Mouse (Mus musculus) MEL (cell line): Measurements from ENCODE around the gene Kat6b. TPM values are rescaled to one million over a fixed set of nuclear protein-coding genes. Genes with fewer than 3 reads are reported as not detected.

ENCODE experiments used
- DNase-seq: peaks from one replicate; pipeline ENCODE4 v3.0.0; 2011; ENCODE audit warnings: low read depth, low spot score
- H3K27ac ChIP-seq: 2 replicates; pipeline ENCODE4 v1.5.1; 2012; ENCODE audit warnings: low read depth, mild to moderate bottlenecking, control low read depth, low read length, moderate library complexity; ENCODE audit not compliant: control insufficient read depth
- H3K27me3 ChIP-seq, 2 experiments: fragments of 150-350 bp in 1 of 2; sonication (generic) in 1 of 2; 2 replicates each; pipeline ENCODE4 v1.6.1; 2012; ENCODE audit warnings: low read length in 2 of 2, mild to moderate bottlenecking in 2 of 2, improper control_type of control experiment in 1 of 2, moderate library complexity in 1 of 2; ENCODE audit not compliant: insufficient read depth in 2 of 2, control insufficient read depth in 1 of 2
- H3K36me3 ChIP-seq, 2 experiments: 2 replicates each; pipeline ENCODE4 v1.6.1; 2012 to 2014; ENCODE audit warnings: low read length in 2 of 2, improper control_type of control experiment in 1 of 2, inconsistent platforms in 1 of 2, mild to moderate bottlenecking in 1 of 2; ENCODE audit not compliant: insufficient read depth in 2 of 2, control insufficient read depth in 1 of 2
- H3K4me1 ChIP-seq, 2 experiments: fragments of 150-350 bp in 1 of 2; sonication (generic) in 1 of 2; 2 replicates each; pipeline ENCODE4 v1.6.1; 2012; ENCODE audit warnings: low read length in 2 of 2, improper control_type of control experiment in 1 of 2, mild to moderate bottlenecking in 1 of 2; ENCODE audit not compliant: insufficient read depth in 2 of 2, control insufficient read depth in 1 of 2
- H3K4me3 ChIP-seq, 2 experiments: fragments of 150-350 bp in 1 of 2; sonication (generic) in 1 of 2; 2 replicates each; pipeline ENCODE4 v1.5.1; 2012; ENCODE audit warnings: low read depth in 2 of 2, low read length in 2 of 2, mild to moderate bottlenecking in 2 of 2, moderate library complexity in 2 of 2, control low read depth in 1 of 2, improper control_type of control experiment in 1 of 2; ENCODE audit not compliant: control insufficient read depth in 1 of 2, insufficient read depth in 1 of 2
- H3K79me2 ChIP-seq: 2 replicates; pipeline ENCODE4 v1.6.1; 2012; ENCODE audit warnings: mild to moderate bottlenecking, low read length, moderate library complexity; ENCODE audit not compliant: control insufficient read depth, poor library complexity, insufficient read depth
- H3K9ac ChIP-seq: 2 replicates; pipeline ENCODE4 v1.6.1; 2012; ENCODE audit warnings: low read depth, mild to moderate bottlenecking, control low read depth, low read length, moderate library complexity; ENCODE audit not compliant: control insufficient read depth, poor library complexity, severe bottlenecking
- H3K9me3 ChIP-seq: fragments of 150-350 bp; sonication (generic); replicated peaks from 2 replicates; pipeline ENCODE4 v1.6.1; 2012; ENCODE audit warnings: mild to moderate bottlenecking, low read length, improper control_type of control experiment, moderate library complexity; ENCODE audit not compliant: insufficient read depth
- BHLHE40 ChIP-seq: IDR thresholded peaks from 2 replicates; pipeline ENCODE4 v1.6.1; 2012; ENCODE audit warnings: low read depth, mild to moderate bottlenecking, inconsistent platforms, low read length, improper control_type of control experiment, borderline replicate concordance
- EP300 ChIP-seq, 2 experiments: IDR thresholded peaks; 2 replicates each; pipeline ENCODE4 v1.6.1; 2011; ENCODE audit warnings: improper control_type of control experiment in 2 of 2, low read length in 2 of 2, low read depth in 1 of 2, mild to moderate bottlenecking in 1 of 2
- ETS1 ChIP-seq: IDR thresholded peaks from 2 replicates; pipeline ENCODE4 v1.6.1; 2012; ENCODE audit warnings: low read depth, mild to moderate bottlenecking, inconsistent platforms, low read length, improper control_type of control experiment, moderate library complexity
- GABPA ChIP-seq: IDR thresholded peaks from 2 replicates; pipeline ENCODE4 v1.6.1; 2012; ENCODE audit warnings: low read depth, mild to moderate bottlenecking, inconsistent platforms, low read length, improper control_type of control experiment, moderate library complexity
- GATA1 ChIP-seq: IDR thresholded peaks from 2 replicates; pipeline ENCODE4 v1.6.1; 2011; ENCODE audit warnings: low read depth, low read length, improper control_type of control experiment
- HCFC1 ChIP-seq: IDR thresholded peaks from 2 replicates; pipeline ENCODE4 v1.6.1; 2012; ENCODE audit warnings: low read depth, mild to moderate bottlenecking, inconsistent platforms, low read length, improper control_type of control experiment, moderate library complexity
- MAFK ChIP-seq: IDR thresholded peaks from 2 replicates; pipeline ENCODE4 v1.6.1; 2011; ENCODE audit warnings: low read depth, mild to moderate bottlenecking, low read length, improper control_type of control experiment, borderline replicate concordance
- MAZ ChIP-seq: IDR thresholded peaks from 2 replicates; pipeline ENCODE4 v1.6.1; 2012; ENCODE audit warnings: low read depth, mild to moderate bottlenecking, inconsistent platforms, low read length, improper control_type of control experiment
- MEF2A ChIP-seq: IDR thresholded peaks from 2 replicates; pipeline ENCODE4 v1.6.1; 2014; ENCODE audit warnings: low read depth, mild to moderate bottlenecking, inconsistent platforms, low read length, improper control_type of control experiment; ENCODE audit not compliant: poor library complexity, insufficient replicate concordance, severe bottlenecking; ENCODE audit errors: extremely low read depth
- MYC ChIP-seq: IDR thresholded peaks from 2 replicates; pipeline ENCODE4 v1.6.1; 2011; ENCODE audit warnings: low read depth, mild to moderate bottlenecking, low read length, improper control_type of control experiment, moderate library complexity
- POLR2A ChIP-seq, 2 experiments: IDR thresholded peaks; 2 replicates each; pipeline ENCODE4 v1.6.1; 2011 to 2012; ENCODE audit warnings: low read length in 2 of 2, mild to moderate bottlenecking in 2 of 2, control low read depth in 1 of 2, improper control_type of control experiment in 1 of 2, low read depth in 1 of 2, moderate library complexity in 1 of 2; ENCODE audit not compliant: control insufficient read depth in 1 of 2, insufficient read depth in 1 of 2, poor library complexity in 1 of 2
- POLR2AphosphoS2 ChIP-seq: IDR thresholded peaks from 2 replicates; pipeline ENCODE4 v1.6.1; 2011; ENCODE audit warnings: low read length, improper control_type of control experiment
- POLR2AphosphoS5 ChIP-seq: IDR thresholded peaks from 2 replicates; pipeline ENCODE4 v1.6.1; 2012; ENCODE audit warnings: low read depth, borderline replicate concordance, mild to moderate bottlenecking, inconsistent platforms, low read length, moderate library complexity, mixed read lengths
- RCOR1 ChIP-seq: IDR thresholded peaks from 2 replicates; pipeline ENCODE4 v1.6.1; 2012; ENCODE audit warnings: low read depth, mild to moderate bottlenecking, inconsistent platforms, low read length, improper control_type of control experiment
- SIN3A ChIP-seq: IDR thresholded peaks from 2 replicates; pipeline ENCODE4 v1.6.1; 2012; ENCODE audit warnings: low read length, improper control_type of control experiment, inconsistent platforms
- SMC3 ChIP-seq: IDR thresholded peaks from 2 replicates; pipeline ENCODE4 v1.6.1; 2011; ENCODE audit warnings: low read depth, low read length, improper control_type of control experiment
- TAL1 ChIP-seq: IDR thresholded peaks from 2 replicates; pipeline ENCODE4 v1.6.1; 2012; ENCODE audit warnings: mild to moderate bottlenecking, inconsistent platforms, low read length, moderate library complexity, mixed read lengths
- TBP ChIP-seq: IDR thresholded peaks from 2 replicates; pipeline ENCODE4 v1.8.0; 2011; ENCODE audit warnings: low read depth, low read length, improper control_type of control experiment
- TCF12 ChIP-seq: IDR thresholded peaks from 2 replicates; pipeline ENCODE4 v1.6.1; 2014; ENCODE audit warnings: low read depth, mild to moderate bottlenecking, inconsistent platforms, low read length, improper control_type of control experiment, moderate library complexity
- USF2 ChIP-seq, 2 experiments: IDR thresholded peaks; 2 replicates each; pipeline ENCODE4 v1.6.1; 2011 to 2012; ENCODE audit warnings: improper control_type of control experiment in 2 of 2, low read length in 2 of 2, borderline replicate concordance in 1 of 2, inconsistent platforms in 1 of 2, low read depth in 1 of 2, mild to moderate bottlenecking in 1 of 2; ENCODE audit not compliant: insufficient read depth in 1 of 2
- ZNF384 ChIP-seq: IDR thresholded peaks from 2 replicates; pipeline ENCODE4 v1.6.1; 2012; ENCODE audit warnings: low read depth, mild to moderate bottlenecking, inconsistent platforms, low read length, improper control_type of control experiment
- polyA plus RNA-seq, 2 experiments: library from polyadenylated mRNA; stranded (reverse) in 1 of 2; unstranded in 1 of 2; fragments of >175 nt in 1 of 2; fragments of >200 nt in 1 of 2; gene quantifications; 2 replicates each; pipeline versions ENCODE4 v1.2.1 to v1.2.4; 2012; ENCODE audit warnings: low replicate concordance in 2 of 2, low read depth in 1 of 2; ENCODE audit not compliant: insufficient read length in 2 of 2, insufficient read depth in 1 of 2, missing spikeins in 1 of 2
- total RNA-seq: library from RNA; depleted of rRNA; stranded (reverse); fragments of 300-350 nt; gene quantifications from 2 replicates; pipeline ENCODE4 v1.2.3, GENCODE M21; 2012

Gene Kat6b
- total and polyA plus RNA-seq, 3 experiments: 1.8 to 5.4 TPM; not detected in 1

GRCm38 (mm10) chr14:21547965-21548364 lies 66.7 kb downstream of the Kat6b start:
- Histone ChIP-seq H3K27ac (no peak overlapping the region), H3K4me1 (peaks cover 12 to 24% of the 10 kb centered on the region in 2 experiments), H3K79me2 (no peaks in the 10 kb centered on the region), H3K9me3 (no peaks in the 10 kb centered on the region), H3K9ac (no peak overlapping the region), H3K4me3 (no peak overlapping the region), H3K27me3 (no peaks in the 10 kb centered on the region), H3K36me3 (peaks cover 0 to 24% of the 10 kb centered on the region in 2 experiments; a peak in 2 of 4 replicates)
- DNase-seq: peak; percentile 23
- TF ChIP-seq POLR2AphosphoS2: no peak
- TF ChIP-seq HCFC1: no peak
- no peak for TF ChIP-seq POLR2A (IDR thresholded peaks at IDR 0.05; ENCODE audit: control insufficient read depth in 1 of 2, insufficient read depth in 1 of 2, low read depth in 1 of 2, low read length in 2 of 2, poor library complexity in 1 of 2)
- TF ChIP-seq GABPA: no peak
- no peak for TF ChIP-seq BHLHE40
- TF ChIP-seq MYC: no peak
- TF ChIP-seq POLR2AphosphoS5: no peak

DNA sequence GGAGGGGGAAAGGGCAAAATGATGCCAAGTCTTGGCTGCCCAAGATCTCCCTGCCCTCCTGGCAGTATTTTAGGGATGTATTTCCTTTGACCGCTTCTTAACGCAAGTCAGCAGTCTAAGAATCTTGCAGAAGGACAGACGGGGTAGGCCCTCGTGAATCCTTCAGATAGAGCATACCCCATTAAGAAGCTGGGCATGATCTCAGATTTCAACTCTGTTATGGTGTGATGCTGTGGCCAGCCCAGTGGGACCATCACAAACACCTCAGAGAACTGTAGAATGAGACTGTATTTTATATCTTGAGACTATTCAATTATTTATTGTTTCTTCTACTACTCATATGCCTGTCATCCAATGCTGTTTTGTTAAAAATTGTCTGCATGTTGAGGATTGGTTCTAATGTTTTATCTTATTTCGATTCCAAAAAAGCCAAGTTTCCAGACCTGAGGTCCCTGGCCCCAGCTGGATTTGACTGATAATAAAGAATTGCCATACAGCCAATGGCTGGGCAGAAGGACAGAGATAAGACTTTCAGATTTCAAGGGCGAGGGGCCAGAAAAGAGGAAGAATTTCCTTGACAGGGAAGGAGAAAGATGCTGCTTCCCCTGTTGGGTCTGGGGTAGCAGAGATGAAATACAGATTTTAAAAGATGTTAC lies 67.8 kb downstream of the Kat6b start:
- H3K9ac ChIP-seq: 0 out of 2 replicates have a peak overlapping the region, but pooled peaks have one; percentile 27
- H3K4me3 ChIP-seq: peak overlapping the region in 1 of 2 experiments; percentile 5; a peak in 1 of 4 replicates
- TF ChIP-seq ETS1 (peak; percentile 85), TAL1 (peak; percentile 97), ZNF384 (peak; percentile 48; the same call in 1 of the 2 replicates), TCF12 (peak; percentile 97), GATA1 (peak; percentile 98), SMC3 (no peak), TBP (no peak), EP300 (IDR thresholded peaks at IDR 0.05; ENCODE audit: low read depth in 1 of 2, low read length in 2 of 2) (peak; percentile 93 to 94), RCOR1 (peak; percentile 99), BHLHE40 (peak; percentile 22; the same call in 1 of the 2 replicates), USF2 (IDR thresholded peaks at IDR 0.05; ENCODE audit: borderline replicate concordance in 1 of 2, insufficient read depth in 1 of 2, low read depth in 1 of 2, low read length in 2 of 2) (no peak), MAZ (peak; percentile 50; the same call in 1 of the 2 replicates), MEF2A (peak; percentile 65; the same call in 1 of the 2 replicates), SIN3A (peak; percentile 72), MAFK (peak; percentile 32; the same call in 1 of the 2 replicates)
- peaks cover 0 to 24% of the 10 kb centered on the region in 2 experiments; a peak in 2 of 4 replicates for H3K36me3 ChIP-seq
- no peaks in the 10 kb centered on the region for H3K9me3 ChIP-seq
- no peaks in the 10 kb centered on the region for H3K27me3 ChIP-seq
- no peaks in the 10 kb centered on the region for H3K79me2 ChIP-seq
- DNase-seq: peak; percentile 92
- peaks cover 12 to 24% of the 10 kb centered on the region in 2 experiments for H3K4me1 ChIP-seq
- H3K27ac ChIP-seq: peak overlapping the region; percentile 85
